Mouse (Mus musculus): ENCODE measurements around the gene Pdk2. TPM values are rescaled to one million over a fixed set of nuclear protein-coding genes. Genes with fewer than 3 reads are reported as not detected.

The Pdk2 gene
- total RNA-seq (2017): 1.7 and 3.7 TPM in 2 replicates

DNA sequence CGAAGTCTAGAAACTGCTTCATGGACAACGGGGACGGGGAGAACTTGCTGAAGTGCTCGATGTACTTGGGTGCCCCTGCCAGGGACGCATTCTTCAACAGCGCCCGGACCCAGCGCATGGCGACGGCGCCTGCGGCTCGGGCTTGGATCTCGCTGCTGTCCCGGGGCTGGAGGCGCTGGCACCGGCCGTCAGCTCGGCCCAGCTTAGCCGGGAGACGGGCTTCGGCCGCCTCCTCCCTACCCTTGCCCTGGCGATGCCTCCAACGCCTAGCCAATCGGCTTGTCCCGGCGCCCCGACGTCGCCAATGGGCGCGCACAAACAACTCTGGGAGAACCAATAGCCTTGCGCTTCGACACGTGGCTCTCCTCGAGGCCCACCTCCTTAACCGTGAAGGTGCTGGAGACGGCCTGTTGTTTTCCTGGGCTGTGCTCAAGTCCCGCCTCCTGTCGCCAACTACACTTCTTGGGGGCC lies at the start of gene Pdk2:
Gene Pdk2, minus strand, starts transcription at position 216 of the 471 bp plus-strand sequence.
- peak; percentile 93 for ATAC-seq (replicated peaks; ENCODE audit: low read depth, poor library complexity, severe bottlenecking)

GRCm38 (mm10) chr11:95088857-95089779 lies 48.0 kb upstream of the Pdk2 start:
- peak; percentile 42; the same call in 1 of the 2 replicates for ATAC-seq (replicated peaks; ENCODE audit: low read depth, poor library complexity, severe bottlenecking)

- no peak for ATAC-seq (replicated peaks; ENCODE audit: low read depth, poor library complexity, severe bottlenecking)
Measured at GRCm38 (mm10) chr11:95088286-95088685, 47.1 kb upstream of the Pdk2 start.

DNA sequence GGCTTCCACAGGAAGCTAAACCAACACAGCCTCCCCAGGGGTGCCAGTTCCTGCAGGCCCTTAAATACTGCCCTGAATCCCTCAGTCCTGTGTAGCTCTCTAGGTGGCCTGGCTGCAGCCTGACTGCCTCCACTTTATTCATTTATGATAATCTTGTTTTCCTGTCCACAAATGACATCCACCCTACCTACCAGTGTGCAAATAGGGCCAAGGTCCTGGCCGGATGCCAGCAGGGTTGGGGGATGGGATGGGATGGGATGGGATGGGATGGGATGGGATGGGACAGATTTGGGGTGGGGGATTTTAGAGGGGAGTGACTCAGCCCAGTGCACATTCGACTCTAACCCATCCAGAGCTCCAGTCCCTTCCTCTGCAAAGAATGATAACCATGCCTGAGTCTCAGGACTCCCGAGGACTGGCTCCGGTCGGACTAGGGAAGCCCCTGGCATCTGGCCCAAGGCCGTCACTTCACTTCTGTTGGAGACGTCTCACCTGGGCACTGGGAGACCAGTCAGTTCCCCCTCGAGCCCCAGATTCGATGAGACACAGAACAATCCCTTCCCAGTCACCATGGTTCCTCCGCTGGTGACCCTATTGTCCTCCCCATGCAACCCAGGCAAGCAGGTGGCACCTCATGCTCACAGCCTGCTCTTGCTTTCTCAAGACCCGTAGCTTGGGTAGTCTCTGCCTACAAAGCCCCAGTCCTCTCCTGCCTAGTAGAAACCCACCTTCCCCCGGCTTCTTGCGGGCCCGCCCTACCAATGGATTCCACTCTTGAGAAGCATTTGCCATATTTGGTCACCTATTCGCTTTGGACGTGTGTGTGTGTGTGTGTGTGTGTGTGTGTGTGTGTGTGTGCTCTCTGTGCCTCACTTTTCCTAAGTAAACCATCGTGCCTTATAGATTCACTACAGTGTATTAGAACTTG lies 46.4 kb upstream of the Pdk2 start:
- no peak for ATAC-seq (replicated peaks; ENCODE audit: low read depth, poor library complexity, severe bottlenecking)

DNA sequence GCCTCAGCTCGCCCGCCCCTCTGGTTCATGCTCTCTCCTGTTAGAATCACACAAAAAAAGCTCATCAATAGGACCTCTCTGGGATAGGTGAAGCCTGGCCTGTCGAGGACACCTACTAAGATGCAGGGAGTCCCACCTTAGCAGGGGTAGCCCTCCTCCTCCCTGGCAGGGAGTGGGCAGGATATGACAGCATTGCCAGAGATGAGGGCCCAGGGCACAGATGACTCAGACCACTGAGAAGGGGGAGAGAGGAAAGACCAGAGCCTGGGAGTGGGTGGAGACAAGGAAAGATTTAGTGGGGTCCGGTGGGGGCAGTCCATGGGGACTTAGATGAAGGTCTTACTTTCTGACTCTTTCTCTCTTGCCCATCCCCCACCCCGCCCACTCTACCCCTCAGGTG lies 45.1 kb upstream of the Pdk2 start:
- ATAC-seq (replicated peaks; ENCODE audit: low read depth, poor library complexity, severe bottlenecking): no peak

- ATAC-seq (replicated peaks; ENCODE audit: low read depth, poor library complexity, severe bottlenecking): no peak
Measured at GRCm38 (mm10) chr11:95085710-95086109, 44.6 kb upstream of the Pdk2 start.

- ATAC-seq (replicated peaks; ENCODE audit: low read depth, poor library complexity, severe bottlenecking): no peak
Measured at GRCm38 (mm10) chr11:95084811-95085382, 43.7 kb upstream of the Pdk2 start.

DNA sequence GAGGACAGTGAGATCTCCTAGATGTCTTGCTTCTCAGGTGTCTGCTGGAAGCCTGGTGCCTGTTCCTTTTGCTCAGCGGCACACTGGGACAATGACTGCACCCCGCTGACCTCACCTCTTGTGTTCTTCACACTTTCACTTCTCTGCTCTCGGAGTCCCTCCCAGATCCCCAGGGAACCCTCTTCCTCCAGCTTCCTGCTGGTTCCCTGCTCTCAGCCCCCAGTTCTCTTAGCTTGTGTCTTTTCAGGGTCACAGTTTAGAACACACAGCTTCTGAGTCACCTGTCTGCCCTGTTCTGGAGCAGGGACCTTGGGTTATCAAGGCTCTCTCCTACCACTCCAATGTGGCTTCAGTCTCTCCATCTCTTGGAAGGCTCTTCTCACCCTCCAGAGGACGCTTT lies 43.0 kb upstream of the Pdk2 start:
- no peak for ATAC-seq (replicated peaks; ENCODE audit: low read depth, poor library complexity, severe bottlenecking)

DNA sequence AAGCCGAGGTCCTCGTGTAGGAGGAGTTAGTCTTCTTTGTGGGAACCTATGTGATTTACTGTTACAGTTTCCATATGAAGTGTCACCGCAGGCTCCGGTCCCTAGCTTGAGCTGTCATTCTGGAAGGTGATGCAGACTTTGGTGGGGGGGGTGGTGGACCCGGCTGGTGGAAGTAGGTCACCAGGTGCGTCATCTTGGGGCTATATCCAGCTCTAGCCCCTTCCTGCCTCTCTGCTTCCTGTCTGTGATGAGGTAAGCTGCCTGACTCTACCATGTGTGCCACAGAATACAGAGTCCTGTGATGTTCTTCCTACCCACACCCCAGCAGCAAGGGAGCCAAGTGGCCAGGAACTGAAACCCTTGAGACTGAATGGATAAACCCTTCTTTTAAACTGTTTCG lies 41.7 kb upstream of the Pdk2 start:
- ATAC-seq (replicated peaks; ENCODE audit: low read depth, poor library complexity, severe bottlenecking): 0 out of 2 replicates have a peak, but pooled peaks have one; percentile 31

GRCm38 (mm10) chr11:95080783-95081182 lies 39.6 kb upstream of the Pdk2 start:
- no peak for ATAC-seq (replicated peaks; ENCODE audit: low read depth, poor library complexity, severe bottlenecking)

DNA sequence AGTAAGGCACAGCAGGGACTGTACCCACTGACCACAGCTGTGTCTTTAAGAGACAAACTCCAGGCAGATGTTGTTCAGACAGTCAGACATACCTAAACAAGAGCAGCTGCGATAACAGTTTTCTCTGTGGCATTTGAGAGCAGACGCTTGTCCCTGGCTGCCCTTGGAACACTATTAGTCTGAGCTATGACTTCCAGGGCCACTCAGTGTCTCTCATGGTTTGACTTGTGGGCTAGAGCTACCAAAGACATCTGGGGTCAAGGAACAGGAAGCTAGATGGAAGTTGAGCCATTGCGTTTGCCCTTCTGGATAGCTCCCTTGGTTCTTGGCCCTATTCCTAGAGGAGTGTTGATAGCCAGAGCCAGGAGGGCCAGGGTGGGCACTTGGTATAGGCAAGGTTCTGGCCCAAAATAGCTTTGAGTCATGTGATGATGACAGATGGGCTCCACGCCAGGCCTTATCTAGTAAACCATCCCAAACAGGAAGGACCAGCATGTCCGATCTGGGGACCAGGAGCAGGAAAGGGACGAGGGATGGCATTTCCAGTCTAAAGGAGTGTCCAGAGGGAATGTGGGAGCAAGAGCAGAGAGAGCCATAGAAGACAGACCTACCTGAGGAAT lies 38.2 kb upstream of the Pdk2 start:
- no peak for ATAC-seq (replicated peaks; ENCODE audit: low read depth, poor library complexity, severe bottlenecking)

GRCm38 (mm10) chr11:95077956-95078355 lies 36.8 kb upstream of the Pdk2 start:
- 0 out of 2 replicates have a peak, but pooled peaks have one; percentile 19 for ATAC-seq (replicated peaks; ENCODE audit: low read depth, poor library complexity, severe bottlenecking)

- 0 out of 2 replicates have a peak, but pooled peaks have one; percentile 20 for ATAC-seq (replicated peaks; ENCODE audit: low read depth, poor library complexity, severe bottlenecking)
Measured at GRCm38 (mm10) chr11:95076536-95077111, 35.5 kb upstream of the Pdk2 start, which contains the start of gene Itga3. Gene Itga3 (minus strand): TSS chr11:95076801.

- ATAC-seq (replicated peaks; ENCODE audit: low read depth, poor library complexity, severe bottlenecking): 0 out of 2 replicates have a peak, but pooled peaks have one; percentile 19
Measured at GRCm38 (mm10) chr11:95076041-95076535, 34.9 kb upstream of the Pdk2 start.

DNA sequence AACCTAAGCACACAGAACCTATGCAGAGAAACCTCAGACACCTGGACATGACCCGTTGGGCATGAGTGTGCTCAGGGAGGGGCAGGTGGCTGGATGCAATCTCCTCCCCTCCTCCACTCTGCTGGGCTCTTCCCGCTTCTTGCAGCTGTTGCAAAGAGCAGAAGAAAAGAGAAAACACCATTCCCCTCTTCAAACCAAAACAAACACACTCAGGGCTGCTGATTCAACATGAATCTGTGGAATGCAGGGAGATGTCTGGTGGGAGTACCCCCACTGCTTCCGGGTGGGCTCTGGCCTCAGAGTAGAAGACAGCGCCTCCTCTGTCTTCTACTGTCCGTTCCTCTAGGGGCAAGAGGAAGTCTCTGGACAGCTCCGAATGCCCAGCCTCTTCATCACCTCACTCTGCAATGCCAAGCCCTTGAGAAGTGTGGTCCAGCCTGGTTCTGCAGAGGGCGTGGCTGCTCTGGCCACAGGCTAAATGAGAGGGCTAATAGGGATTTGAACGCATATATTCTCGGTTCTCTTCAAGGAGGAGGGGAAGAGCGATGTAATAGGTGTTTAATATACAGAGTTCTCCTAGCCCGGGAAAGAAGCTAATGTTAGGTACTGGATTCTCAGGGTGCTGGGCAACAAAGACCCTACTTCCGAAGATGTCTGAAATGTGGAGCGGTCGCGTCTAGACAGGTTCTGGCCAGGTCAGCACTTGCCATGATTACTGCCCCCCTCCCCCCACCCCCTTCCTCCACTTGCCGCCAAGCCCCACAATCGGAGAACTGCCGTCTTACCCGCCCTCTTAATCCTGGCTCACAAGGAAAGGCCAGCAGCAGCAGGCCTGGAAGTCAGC lies 34.3 kb upstream of the Pdk2 start:
- no peak for ATAC-seq (replicated peaks; ENCODE audit: low read depth, poor library complexity, severe bottlenecking)

GRCm38 (mm10) chr11:95074694-95075093 lies 33.5 kb upstream of the Pdk2 start:
- no peak for ATAC-seq (replicated peaks; ENCODE audit: low read depth, poor library complexity, severe bottlenecking)

DNA sequence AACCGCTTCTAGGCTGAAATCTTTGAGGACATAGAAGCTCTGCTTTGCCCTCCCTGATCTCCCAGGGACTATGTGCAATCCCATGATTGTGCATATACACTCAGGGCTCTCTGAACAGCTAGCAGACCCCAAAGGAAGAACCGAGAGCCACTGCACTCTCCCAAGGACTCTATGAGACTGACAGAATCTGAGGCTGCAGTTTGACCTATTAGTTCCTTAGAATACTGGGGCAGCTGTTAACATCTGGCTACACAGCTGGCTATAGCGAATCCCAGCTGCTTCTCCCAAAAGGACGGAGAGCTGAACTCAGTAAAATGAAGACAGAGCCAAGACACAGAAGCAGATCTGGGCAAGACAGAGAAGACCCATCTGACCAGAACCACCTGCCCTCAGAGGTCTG lies 32.7 kb upstream of the Pdk2 start:
- ATAC-seq (replicated peaks; ENCODE audit: low read depth, poor library complexity, severe bottlenecking): no peak

- ATAC-seq (replicated peaks; ENCODE audit: low read depth, poor library complexity, severe bottlenecking): no peak
Measured at GRCm38 (mm10) chr11:95072804-95073203, 31.6 kb upstream of the Pdk2 start.
